Mouse (Mus musculus): ENCODE results near the gene Naa38.

Gene Naa38

GRCm38 (mm10) chr11:69395235-69395633 lies at the start of gene Naa38, which contains the start of gene Cyb5d1:
TSS of gene Naa38 (plus strand) at chr11:69395487.
TSS of gene Cyb5d1 (minus strand) at chr11:69395631.
- peak; percentile 80 for DNase-seq (ENCODE audit: low read depth)

- no peak for DNase-seq (ENCODE audit: low read depth)
These were observed 48.8 kb upstream of the Naa38 start for GRCm38 (mm10) chr11:69346441-69346840.

- no peak for DNase-seq (ENCODE audit: low read depth)
These were observed 38.7 kb upstream of the Naa38 start for GRCm38 (mm10) chr11:69356544-69356943.

- no peak for DNase-seq (ENCODE audit: low read depth)
These were observed 37.6 kb upstream of the Naa38 start for GRCm38 (mm10) chr11:69357690-69358089.

GRCm38 (mm10) chr11:69362021-69362420 lies 33.3 kb upstream of the Naa38 start:
- no peak for DNase-seq (ENCODE audit: low read depth)

- DNase-seq (ENCODE audit: low read depth): no peak
These were observed 32.8 kb upstream of the Naa38 start for GRCm38 (mm10) chr11:69362479-69362878.

DNA sequence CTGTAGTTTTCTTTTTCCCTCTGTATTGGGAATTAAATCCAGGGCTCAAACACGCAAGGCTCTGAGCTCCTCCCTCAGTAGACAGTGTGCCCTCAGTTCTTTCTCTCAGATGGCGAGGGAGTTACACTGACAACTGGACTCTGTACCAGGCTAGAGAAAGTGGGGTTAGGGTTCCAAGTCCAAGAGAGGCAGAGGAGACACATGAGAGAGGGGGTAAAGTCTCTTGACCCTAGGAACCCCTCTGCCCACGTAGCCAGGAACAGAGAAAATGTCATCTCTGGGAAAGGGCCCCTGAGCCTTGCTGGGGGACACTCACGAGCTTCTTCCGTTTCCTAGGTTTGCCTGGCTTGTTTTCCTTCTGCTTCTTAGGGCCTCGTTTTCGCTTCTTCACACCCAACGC lies 30.9 kb upstream of the Naa38 start:
- DNase-seq (ENCODE audit: low read depth): no peak

DNA sequence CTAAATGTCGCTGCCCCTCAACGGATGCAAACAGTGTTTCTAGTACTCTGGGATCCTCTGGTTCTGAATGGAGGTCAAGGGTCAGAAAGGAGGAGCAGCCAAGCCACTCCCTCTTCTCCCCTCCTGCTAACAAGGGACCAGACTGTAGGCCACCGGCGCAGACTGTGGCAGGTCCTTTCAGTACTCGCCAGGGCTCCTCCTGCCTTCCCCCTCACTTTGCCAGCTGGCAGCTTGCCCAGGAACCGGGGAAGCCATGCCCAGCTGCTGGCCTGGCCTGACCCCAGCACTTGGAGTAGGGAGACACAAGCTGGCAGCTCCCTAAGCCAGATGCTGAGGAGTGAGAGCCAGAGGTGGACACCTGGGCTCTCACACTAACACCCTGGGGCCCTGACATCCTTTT lies 30.4 kb upstream of the Naa38 start:
- no peak for DNase-seq (ENCODE audit: low read depth)

DNA sequence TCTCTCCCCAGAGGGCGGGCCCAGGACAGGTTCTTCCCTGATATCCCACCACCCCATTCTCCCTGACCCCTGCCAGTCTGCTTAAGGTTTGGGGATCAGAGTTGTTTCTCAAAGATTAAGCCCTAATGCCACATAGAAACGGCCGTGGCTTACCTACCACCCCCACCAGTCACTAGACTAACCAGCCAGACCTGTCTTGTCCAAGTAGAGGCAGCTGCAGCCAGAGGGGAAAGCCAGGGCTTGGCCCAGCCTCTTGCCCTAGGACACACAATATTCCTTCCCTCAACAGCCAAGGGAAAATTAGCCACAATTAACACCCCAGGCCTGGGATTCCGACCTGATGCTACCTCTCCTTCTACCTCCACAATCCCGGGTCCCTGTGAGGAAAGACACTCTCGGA lies 29.6 kb upstream of the Naa38 start:
- no peak for DNase-seq (ENCODE audit: low read depth)

- DNase-seq (ENCODE audit: low read depth): peak; percentile 40
These were observed 29.0 kb upstream of the Naa38 start for GRCm38 (mm10) chr11:69366157-69366854.

DNA sequence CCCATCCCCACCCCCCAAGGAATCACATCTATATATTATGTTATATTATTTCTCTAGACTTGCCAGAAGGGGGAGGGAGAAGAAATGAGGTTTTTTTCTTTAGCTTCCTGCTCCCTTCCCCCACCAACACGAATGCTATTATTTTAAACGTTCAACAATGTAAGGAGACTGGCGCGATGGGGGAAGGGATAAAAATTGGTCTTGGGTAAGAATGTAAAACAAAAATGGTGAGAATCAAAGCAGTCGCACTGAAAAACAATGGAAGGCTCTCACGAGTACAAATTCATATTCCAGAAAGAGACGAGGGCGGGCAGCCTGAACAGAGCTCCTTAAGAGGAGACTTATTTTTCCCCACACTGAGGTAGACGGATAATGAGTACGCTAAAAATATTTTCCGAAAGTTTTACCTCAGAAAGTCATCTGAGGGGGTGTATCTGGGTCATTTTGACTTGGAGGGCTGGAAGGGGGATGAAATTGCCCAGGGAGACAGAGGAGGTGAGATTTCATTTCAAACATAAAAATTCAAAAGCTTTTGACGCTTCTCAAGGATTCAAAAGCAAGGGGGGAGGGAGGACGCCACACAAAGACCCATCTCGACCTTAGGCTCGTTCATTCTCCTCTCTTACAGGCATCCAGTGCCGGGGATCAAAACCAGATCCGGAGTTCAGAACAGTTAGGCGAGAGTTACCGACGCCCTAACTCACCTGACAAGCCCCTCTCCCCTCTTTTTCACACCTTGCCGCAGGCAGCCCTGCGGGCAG lies 28.3 kb upstream of the Naa38 start:
- DNase-seq (ENCODE audit: low read depth): no peak

DNA sequence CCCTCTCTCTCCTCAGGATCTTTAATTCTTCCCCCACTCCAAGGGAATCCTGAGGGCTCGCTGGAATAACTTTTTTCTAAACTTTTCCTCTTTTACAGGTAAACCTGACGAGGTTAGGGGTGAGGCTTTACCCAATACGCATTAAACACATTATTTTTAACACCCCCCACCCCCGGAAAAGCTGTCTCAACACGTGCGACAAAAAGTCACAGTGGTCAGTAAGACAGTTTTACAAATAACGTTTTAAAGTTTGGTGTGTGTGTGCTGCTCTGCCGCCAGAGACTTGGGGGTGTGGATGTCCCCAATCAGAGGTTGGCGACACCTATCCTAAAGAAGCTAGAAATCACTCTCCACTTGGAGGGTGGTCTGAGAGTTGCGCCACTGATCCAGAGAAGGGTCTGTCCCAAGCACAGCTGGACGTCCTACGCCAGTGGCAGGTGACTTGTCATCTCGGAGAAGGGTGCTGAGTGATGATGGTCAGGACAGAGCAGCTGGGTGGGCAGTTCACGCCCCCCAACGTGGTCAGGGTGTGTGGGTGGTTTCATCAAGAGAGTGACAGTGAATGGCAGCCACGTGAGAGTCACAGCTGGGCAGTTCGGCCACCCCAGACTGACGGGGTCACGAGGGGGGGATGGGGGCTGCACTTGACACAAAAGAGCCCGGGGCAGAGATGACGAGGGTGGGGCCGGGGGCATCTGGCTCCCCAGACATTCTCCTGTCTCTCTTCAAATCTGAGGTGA lies 27.5 kb upstream of the Naa38 start:
- no peak for DNase-seq (ENCODE audit: low read depth)

GRCm38 (mm10) chr11:69368356-69369214 lies 26.7 kb upstream of the Naa38 start:
- DNase-seq (ENCODE audit: low read depth): no peak

GRCm38 (mm10) chr11:69369215-69369989 lies 25.9 kb upstream of the Naa38 start, which contains the start of gene Chd3:
TSS of gene Chd3 (minus strand) at chr11:69369406.
- no peak for DNase-seq (ENCODE audit: low read depth)

DNA sequence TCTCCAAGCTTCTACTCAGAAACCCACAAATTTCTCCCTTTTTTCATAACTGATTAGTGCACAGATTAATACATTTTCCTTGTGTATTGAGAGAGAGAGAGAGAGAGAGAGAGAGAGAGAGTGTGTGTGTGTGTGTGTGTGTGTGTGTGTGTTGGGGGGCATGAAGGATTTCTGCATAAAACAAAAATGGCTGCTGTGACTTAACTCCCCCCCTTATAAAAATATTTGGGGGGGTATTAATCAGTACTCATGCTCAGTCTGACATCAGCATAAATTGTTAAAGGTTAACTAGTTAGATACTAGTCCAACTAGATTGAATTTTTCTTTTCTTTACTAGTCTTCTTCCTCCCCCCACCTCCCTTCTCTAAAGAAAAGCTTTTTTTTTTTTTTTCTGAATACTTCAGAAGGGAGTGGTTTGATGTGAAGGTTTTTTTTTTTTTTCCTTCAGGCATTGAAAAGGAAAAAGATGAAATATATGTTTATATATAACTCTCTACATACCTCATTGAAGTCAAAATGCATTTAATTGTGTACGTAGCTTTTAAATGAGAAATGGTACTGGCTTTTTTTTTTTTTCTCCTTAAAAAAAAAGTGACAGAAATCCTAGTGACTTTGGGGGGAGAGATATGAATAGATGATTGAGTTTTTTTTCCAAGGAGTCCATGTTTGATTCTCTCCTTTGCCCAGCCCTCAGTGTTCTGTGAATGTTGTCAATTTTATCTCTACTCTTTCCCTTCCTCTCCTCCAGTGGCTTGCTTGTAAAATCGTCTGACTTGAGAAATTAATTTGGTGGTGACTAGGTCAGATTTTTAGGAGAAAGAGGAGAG lies 25.1 kb upstream of the Naa38 start:
- no peak for DNase-seq (ENCODE audit: low read depth)

GRCm38 (mm10) chr11:69370817-69371215 lies 24.5 kb upstream of the Naa38 start:
- DNase-seq (ENCODE audit: low read depth): no peak

- no peak for DNase-seq (ENCODE audit: low read depth)
These were observed 23.7 kb upstream of the Naa38 start for GRCm38 (mm10) chr11:69371601-69372000.

DNA sequence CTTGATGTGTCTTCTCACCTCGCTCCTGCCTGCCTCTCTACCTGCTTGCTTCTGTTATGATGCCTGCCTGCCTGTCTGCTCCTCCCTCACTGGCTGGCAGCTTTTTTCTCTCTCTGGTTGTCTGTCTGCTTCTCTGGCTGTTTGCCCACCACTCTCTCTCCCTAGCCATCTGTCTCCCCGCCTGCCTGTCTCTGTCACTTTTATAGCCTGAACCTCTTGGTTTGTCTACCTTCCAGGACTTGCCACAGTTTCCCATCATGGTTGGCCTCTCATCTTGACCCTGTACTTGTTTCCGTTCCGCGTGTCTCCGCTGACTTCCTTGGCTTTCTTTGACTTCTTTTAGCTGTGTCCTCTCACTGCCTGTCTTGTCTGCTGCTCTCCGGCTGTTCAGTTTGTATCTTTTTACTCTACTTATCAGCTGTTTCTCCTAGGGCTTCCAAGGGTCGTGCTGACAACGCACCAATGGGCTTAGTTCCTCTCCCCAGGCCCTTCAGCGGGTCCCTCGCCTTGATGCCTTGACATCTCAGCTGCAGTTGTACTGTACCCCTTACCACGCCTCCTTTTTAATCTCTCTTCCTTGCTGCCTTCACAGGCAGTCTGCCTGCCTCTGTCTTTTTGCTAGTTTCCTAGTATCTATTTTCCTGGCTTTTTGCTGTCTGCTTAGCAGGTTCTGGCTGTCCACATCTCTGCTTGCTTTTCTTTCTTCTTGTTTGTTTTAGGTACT lies 23.1 kb upstream of the Naa38 start:
- DNase-seq (ENCODE audit: low read depth): no peak

GRCm38 (mm10) chr11:69372780-69373170 lies 22.5 kb upstream of the Naa38 start:
- DNase-seq (ENCODE audit: low read depth): no peak
